Mouse (Mus musculus) natural killer cell, adult 2 months (primary cell): Measurements from ENCODE around the gene Tmem63b.
A peak's percentile ranks its signal among the peaks of the same experiment; 100 is the strongest.

Source experiments
- DNase-seq, 2 experiments: peaks; one replicate each; pipeline ENCODE4 v3.0.0; 2022; ENCODE audit warnings: low spot score in 2 of 2

The Tmem63b gene

DNA sequence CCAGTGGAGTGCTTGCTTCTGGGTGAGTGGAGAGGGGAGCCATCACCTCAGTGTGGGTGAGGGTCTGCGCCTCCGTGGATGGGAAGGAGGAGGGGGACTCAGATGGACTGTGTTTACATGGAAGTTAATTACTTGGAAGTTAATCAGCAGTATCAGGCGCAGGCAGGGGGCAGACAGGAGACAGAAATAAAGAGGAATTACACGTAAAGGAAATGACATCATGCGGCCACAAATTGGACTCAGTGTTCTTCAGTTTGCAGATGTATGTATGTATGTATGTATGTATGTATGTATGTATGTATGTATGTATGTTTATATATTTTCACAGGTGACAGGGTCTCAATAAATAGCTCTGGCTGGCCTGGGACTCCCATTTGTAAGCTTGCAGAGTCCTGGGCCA, 20.1 kb upstream of the Tmem63b start:
- no peak for DNase-seq

DNA sequence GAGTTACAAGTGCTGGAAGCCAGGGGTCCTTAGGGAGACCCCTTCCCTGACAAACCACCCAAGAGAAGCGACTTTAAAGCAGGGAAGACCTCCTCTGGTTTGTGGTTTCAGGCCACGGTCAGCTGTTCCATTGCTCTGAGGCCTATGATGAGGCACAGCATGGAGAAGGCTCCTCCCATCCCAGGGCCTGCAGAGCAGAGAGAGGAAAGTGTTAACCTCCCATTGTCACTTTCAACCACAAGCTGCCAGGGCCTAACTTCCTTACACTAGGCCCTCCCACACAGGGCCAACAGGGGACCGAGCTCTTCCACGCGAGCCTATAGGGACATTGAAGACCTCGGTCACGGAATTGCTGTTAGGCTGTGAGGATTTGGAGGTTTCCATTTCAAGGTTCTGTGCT, 16.5 kb upstream of the Tmem63b start:
- DNase-seq, result peak; percentile 53 to 68

DNA sequence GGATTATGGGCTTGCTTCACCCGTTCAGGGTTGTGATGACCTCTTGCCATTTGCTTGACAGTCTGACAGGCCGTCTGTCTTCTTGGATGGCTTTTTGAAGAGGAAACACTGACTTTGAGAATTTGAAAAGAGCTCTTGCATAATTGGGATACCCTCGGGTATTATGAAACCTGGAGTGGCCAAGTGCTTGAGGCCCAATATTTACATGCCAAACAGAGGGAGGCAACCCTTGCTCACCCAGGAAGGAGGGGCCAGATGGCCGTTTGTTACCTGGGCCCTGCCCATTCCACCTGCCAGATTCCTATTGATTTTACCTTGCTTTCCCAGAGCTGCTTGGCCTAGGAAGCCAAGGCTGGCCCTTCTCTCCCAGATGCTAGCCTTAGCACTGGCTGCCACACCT, 15.5 kb upstream of the Tmem63b start:
- DNase-seq, result no peak

DNA sequence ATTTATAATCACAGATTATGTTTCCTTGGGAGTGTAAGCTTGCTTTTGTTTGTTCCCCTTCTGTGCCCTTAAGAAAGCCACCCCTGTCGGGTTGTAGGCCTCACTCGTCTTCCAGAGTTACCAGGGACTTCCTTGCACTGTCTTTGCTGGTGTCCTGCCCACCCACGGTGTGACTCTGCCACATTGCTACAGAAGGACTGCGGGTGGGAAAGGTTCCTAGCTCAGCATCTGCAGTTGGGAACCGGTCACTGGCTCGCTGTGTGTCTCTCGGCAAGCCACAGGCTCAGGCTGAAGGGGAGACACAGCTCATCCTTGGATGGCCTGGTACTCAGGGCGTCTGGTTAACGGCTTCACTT, 14.5 kb upstream of the Tmem63b start:
- no peak for DNase-seq

DNA sequence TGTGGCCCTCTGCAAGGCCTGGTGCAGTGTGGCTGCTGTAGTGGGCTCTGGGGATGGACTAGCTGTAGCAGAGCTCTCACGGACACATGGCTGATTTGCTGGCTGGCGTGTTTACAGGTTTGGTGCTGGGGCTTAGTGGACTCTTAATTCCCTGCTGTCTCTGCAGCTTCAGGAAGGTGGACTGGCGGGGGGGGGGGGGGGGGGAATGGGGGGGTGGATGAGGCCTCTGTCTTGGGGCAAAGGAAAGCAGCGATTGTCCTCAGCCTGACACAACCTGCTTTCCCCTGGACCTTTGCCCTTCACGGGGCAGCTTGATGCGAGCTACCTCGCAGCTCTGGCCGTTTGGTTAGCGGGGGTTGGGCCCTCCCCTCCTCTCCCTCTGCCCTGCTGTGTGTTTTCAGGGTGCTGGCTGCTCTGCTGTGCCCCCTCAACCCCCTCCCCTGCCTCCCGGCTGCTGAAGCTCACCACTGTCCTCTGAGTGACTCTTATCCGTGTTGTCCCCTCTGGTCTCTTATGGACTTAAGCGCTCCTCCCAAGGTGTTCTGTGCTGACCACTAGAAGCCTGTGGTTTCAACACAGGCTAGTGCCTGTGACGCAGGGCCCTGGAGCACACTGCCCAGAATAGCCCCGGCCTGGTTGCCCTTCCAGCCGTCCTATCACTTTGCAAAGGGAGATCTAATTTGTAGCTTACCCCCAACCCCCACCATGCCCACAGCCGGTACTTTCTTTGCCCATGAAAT, 14.0 kb upstream of the Tmem63b start:
- DNase-seq, result no peak

DNA sequence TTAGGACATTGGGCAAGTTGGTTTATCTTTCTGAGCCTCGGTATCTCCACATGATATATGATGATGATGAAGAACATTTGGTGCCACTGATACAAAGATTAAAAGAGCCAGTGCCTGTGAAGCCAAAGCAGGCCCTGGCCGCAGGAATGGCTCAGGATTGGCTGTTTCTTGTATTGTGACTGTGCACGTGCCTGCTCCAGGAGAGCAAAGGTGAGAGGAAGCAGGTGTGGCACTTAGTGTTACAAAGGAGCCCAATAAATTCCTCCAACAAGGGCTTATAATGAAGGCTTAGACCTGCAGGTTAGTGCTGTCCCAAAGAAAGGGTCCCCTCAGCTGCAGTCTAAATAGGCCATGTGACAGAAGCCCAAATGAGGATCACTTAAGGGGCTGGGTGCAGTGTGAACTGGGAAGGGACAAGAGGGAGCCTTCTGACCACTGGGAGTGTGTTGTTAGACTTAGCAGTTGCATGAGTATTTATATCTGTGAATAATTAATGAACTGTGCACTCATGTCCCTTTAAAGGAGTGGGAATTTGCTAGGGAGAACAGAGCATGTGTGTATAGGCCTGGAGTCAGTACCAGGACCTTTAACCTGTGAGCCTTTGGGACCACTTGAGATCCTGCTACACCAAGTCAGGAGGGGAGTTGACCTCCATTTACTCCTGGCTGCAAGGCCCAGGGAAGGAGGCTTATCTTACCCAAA, 12.5 kb upstream of the Tmem63b start:
- no peak for DNase-seq

DNA sequence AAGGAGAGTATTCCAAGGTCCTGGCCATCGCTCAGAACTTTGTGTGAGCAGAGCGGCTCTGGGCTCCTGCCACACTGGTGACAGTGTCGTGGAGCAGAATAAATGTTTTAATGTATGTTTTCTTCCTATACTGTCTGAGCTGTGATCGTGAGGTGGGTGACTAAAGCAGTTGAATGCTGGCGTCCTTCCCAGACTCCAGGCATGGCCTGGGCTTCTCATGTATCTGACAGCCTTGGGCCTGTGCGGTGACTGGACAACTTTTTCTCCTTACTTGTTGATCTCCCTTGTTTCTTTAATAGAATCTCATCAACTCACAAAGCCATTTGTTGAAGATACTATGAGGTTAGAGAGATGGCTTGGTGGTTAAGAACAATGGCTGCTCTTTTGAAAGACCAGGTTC, 11.7 kb upstream of the Tmem63b start:
- DNase-seq, result no peak

DNA sequence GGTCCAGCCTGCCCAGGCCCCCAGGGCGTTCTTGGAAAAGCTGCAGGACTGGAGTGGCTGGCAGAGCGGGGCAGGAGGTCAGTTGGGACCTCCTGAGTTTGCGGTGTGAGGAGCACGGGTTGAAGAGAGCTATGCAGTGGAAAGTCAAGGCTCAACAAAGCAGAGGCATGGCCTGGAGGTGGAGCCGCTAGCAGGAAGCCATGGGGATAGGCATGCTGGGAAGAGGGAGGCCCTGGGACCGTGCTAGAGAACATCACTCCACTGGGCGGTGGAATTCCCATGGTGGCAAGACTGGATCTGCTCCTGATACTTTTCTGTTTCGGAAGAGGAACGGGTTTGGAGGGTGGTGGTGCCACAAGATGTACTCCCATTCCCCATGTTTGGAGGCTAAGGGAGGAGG, 10.3 kb upstream of the Tmem63b start:
- no peak for DNase-seq

DNA sequence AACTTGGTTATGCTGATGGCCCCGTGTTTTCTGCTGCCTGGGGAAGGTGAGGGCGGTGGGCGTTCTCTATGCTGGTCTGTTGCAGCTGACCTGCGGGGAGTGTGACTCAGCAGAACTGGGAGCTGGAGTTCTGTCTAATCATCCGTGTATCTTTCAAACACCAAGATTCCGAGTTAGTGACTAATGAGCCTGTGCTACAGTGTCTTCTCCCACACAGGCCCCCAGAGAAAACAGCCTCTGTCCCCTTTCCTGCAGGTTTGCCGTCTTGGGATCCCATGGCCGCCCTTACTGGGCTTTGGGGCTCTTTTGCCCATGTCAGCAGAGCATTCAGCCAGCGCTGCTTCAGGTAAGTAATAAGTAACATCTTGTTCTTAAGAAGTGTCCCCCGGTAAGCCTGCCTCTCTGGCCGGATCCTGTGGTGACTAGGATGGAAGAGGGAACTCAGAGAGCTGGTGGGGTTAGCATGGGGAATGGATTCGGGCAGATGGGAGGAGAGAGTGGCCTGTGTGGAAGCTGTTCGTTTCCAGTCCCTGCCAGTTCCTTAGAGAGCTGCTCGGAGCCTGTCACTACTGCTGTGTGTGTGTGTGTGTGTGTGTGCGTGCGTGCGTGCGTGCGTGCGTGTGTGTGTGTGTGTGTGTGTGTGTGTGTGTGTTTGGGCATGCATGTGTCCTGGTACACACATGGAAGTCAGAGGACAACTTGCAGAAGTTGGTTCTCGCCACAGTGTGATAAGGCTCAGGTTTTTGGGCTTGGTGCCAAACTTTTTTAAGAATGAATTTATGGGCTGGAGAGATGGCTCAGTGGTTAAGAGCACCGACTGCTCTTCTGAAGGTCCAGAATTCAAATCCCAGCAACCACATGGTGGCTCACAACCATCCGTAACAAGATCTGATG, 8.8 kb upstream of the Tmem63b start:
- peak in 1 of 2 experiments; percentile 14 for DNase-seq

DNA sequence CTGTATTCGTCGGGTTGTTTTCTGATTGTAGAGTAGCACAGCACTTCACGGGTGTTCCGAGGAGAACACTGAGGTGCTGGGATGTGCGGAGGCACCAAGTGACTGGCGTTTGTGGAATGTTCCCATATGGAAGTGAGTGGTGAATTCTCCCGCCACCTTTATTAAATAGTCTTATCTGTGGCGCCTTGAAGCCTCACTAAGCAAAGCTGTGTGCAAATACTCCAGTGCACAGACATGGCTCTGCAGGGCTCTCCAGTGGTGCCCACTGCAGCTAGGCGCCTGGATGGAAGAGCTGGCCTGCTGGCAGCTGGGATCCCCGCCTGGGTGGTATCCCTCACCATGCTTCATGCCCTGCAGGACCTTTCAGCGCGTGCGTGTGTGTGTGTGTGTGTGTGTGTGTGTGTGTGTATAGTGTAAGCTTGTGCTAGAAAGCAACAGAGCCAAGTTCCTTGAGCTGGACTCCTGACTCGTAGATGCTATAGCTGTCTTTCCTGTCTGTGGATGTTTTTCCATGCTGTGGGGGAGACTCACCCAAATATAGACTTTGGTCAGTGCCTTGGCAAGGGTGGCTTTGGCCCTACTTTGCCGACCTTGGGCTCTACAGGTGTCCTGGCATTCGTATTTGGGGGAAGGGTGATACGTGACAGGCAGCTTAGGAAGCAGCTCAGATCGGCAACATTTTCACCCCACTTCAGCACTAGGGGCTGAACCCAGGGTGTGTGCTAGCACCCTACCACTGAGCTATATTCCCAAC, 7.3 kb upstream of the Tmem63b start:
- DNase-seq, result no peak

DNA sequence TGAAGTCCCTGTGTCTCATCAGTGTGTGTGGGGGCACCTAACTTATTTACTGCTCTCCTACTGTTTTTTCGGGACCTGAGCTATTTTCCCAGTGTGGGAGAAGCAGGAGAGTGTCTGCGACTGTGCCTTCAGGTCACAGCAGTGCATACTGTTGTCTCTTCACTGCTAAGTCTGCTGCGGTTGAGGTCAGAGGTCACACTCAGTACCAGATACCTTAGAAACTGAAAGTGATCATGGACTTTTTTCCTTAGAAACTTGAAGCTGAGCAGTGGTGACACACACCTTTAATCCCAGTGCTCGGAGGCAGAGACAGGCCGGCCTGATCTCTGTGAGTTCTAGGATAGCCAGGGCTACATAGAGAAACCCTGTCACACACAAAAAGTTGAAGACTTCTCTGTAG, 5.5 kb upstream of the Tmem63b start:
- DNase-seq, result no peak

DNA sequence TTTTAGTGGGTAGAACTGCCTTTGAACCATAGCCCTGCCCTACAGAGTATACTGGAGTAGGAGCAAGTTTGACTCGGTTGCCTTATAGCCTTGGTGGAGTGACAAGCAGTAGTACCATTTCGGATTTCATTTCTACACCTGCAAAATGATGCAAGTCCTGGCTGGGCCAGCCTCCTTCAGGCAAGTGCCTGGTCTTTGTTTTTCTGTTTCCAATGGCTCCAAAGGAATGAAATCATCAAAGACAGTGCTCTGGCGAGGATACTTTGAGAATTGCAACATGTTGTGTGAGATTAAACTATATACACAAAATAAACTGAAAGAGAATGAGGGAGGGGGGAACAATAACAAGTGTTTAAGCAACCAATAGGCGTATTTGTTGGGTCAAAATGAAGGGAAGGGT, 3.3 kb upstream of the Tmem63b start:
- no peak for DNase-seq

DNA sequence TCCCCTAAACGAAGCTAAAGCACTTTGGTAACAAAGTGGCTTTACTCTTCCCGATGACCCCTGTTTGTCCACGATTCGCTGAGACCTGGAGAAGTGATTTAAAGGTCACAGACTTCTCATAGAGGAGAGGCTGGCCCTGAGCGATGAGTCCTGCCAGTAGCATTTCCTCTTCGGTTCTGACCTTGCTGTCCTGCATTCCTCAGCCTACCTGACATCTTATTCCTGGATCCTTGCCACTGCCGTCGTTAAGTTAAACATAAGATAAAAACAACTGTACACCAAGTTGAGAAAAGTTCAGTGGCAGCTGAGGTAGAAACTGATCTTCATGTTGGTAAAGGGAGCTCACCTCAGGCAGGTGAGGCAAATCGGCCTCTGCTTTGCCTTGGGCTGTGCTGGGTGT, 2.4 kb upstream of the Tmem63b start:
- DNase-seq, result no peak

DNA sequence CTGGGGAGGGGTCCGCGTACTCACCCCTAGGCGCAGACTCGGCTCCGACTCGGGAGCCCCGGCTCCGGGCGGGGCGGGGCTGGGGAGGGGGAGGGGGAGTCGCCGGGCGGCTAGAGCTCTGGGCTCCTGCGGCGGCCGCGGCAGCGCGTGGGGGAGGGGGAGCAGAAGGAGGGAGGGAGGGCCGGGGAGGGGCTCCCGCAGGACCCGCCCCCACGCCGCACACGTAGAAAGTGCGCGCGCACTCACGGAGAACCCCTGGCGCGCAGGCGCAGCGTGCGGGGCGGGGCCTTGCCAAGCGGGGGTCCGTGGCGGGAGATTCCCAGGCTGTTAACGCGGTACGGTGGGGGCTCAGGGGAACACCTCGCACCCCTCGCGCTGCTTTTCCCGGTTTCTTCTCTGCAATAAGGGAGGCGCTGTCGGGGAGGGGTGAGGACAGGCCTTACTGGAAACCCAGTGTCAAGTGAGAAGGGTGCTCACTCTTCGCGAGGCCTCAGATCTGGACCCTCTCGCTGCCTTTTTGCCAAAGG, 549 bp downstream of the Tmem63b start, which contains the start of gene Mrpl14:
Mrpl14 (plus strand) TSS at position 230 of the 527 bp plus-strand sequence.
- DNase-seq, result peak; percentile 83 to 88

DNA sequence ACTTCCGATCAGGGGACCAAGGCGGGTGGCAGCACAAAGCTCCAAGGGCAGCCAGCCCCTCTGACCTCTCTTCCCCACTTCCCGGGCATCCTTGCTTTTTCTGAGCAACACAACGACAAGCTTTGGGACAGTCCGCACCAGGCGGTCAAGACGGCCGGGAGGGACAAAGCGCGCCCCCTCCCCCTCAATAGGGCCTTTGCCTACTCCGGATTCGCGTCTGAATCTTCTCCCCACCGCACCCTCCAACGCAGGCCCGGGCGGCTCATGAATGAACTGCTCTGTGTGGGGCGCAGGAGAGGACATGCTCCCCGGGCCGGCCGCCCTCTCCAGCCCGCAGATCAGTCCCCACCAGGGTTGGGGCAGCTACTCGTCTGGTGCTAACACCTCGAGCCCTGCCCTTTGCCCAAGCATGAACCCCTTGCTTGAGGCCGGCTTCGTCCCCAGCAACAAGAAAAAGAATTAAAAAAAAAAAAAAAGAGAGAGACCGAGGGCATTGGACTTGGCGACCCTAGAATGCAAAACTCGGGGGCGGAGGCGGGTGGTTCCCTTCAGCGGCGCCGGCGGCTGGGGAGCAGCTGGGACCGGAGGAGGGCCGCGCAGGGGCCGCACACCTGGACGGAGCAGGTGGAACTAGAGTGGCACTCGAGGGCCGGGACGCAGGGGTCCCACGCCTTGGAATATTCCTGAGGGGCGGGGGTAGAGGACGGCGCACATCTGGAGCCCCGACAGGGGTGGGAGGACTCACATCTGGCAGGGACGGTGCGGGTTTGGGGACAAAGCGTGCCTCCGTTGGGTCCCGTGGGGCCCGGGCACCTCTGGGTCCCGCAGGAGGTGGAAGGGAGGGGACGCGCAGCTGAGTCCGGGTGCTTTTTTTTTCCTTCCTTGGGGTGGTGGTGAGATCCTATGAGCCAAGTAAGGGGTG, 1.3 kb downstream of the Tmem63b start:
- DNase-seq, result peak; percentile 21 to 30

DNA sequence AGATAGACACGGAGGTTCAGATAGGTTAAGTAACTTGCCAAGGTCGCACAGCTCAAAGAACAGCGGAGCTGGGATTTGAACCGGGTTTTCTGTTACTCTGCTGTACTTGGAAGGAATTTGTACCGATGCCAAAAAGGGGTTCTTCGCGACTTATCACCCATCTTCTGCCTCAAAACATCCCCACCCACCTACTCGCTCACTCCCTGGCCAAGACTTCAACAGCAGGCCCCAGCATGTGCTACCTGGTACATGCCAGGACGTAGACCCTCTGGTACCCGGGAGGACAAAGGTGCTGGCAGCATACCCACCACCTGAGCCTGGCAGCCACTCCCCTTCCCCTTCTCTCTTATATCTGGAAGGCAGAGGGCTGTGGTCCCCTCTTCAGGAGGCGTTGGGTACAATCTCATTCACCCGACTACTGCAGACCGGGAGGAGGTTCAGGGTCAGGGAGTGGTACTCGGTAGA, 2.0 kb downstream of the Tmem63b start:
- no peak for DNase-seq

DNA sequence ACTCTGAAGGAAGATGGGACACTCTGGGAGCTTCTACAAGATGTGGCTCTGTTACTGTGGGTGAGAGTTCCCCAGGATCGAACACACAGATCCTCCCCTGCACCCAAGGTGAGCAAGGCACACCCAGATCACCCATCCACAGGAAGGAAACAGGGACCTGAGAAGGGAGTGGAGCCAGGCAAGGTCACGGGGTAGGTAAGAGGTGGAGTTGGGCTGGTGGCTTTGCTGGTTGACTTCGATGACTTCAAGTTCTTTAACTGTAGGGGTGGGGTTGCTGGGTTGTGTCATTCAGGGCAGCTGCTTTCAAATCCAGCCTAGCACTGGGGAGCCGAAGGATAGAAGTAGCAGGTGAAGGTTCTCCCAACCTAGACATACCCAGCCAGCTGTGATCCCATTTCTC, 3.9 kb downstream of the Tmem63b start:
- DNase-seq, result no peak

DNA sequence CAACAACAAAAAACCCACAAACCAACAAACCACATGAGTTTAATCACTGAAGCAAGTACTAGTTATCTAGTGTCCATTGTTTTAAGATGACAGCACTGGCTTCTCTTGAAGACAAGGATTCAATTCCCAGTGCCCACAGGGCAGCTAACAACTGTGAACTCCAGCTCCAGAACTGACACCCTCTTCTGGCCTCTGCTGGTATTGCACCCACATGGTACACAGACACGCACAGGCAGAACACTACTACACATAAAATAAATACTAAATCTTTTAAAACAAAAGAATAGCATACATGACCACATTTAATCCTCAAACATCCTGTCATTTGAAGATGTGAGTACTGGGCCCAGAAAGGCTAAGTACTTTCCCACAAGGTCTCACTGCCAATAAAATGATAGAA, 5.1 kb downstream of the Tmem63b start:
- peak in 1 of 2 experiments; percentile 32 for DNase-seq

DNA sequence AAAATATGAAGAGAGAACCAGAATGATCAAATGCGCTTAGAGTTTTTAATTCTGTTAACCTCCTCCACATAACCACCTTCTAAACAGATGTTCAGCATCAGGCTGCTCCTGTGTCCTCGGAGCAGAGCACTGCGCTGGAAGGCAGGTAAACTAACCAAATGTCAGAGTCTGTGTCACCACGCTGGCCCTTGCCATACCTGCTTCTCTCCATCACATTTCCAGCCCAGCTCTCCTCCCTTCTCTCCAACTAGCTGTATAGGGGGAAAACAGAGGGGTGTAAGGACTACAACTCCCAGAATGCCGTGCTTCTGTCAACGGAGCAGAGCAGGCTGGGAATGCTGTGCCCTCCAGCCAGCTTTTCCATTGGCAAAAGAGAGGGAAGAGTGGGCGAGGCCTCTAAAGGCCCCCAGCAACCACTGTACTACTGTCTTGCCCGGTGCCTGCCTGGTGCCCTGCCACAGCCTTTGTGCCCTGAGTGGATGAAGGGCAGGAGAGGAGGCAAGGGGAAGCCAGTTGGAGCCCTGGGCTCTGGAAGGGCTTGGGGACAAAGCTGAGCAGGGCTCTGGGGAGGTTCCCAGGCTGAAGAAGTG, 6.2 kb downstream of the Tmem63b start:
- DNase-seq, result no peak

DNA sequence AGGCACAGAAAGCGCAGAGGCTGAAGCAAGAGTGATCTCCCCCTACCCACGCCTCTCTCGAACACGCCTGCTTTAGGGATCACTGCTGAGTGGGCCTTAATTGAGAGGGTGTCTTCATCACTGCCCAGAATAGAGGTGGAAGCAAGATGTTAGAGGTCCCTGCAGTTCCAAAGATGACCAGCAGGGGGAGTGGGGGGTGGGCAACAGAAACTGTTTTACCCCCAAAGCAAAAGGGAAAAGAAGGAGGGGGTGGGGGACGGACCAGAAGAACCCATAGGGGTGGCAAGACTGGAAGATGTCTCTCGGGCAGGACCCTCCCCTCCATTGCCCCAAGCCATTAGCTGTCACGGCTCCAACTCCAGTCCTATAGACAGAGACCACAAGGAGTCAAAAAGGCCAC, 8.6 kb downstream of the Tmem63b start:
- peak; percentile 57 to 71 for DNase-seq
